Mouse (Mus musculus): Measurements from ENCODE around the gene Zfyve27.

GRCm38 (mm10) chr19:42190494-42190893 lies 26.7 kb downstream of the Zfyve27 start:
- TF ChIP-seq CTCF (IDR thresholded peaks at IDR 0.05; ENCODE audit: extremely low read depth, insufficient read length, insufficient replicate concordance, low read depth, low read length) = peak; percentile 78; the same call in 1 of the 2 replicates
- TF ChIP-seq POLR2A (IDR thresholded peaks at IDR 0.05; ENCODE audit: low read depth, low read length) = no peak
